Mouse (Mus musculus): ENCODE measurements around the gene Gper1.

The Gper1 gene

DNA sequence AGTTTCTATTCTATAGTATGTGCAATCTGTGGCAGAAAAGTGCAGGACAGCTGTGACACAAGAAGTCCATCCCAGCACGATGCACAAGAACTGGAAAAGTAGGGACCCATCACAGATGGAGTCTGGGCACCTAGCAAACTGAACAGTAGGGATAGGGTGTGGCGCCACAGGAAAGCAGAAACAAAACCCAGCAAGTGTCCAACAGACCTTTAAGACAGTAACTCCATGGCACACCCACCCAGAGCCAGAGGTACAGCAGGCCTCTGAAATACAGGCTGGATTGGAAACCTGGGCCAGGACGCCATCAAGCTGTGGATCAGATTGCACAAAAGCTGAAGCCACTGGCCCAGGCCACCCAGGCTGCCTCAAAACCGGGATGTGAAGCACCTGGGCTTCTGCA, 20.0 kb downstream of the Gper1 start:
- no peak for DNase-seq (ENCODE audit: low read depth, low spot score)

DNA sequence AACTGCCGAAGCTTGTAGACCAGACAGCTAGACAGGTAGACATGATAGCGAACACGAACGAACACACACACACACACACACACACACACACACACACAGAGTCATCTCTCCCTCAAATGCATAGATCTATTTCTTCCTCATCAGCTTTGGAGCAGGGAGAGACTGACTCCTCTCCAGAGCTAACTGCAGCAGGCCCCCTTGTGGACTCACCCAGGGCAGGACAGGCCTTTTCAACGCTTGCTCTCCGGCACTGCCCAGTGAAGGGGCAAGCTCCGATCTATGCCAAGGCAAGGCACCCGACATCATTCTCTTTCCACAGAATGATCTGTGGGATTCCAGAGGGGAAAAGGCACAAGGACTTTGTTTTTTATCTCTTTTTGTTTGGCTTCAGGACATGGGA, 22.3 kb downstream of the Gper1 start:
- peak; percentile 35 for DNase-seq (ENCODE audit: low read depth, low spot score)

DNA sequence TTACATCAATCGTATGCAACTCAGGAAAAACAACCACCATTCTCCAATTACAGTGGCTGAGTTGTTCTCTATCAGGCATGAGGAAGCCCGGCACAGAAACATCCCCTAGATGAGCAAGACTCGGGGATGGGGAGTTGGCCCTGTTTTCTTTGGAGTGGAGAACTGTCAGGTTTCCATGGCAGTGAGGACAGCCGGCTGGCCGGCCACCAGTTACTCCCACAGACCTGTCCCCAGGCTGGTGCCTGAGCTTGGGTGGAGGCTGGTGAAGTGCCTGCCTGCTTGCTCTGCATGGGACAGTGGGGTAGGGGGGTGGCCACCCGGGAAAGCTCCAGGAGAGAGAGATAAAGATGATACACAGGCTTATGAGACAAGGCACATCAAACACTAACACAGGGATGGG, 25.1 kb downstream of the Gper1 start:
- DNase-seq (ENCODE audit: low read depth, low spot score) = no peak

DNA sequence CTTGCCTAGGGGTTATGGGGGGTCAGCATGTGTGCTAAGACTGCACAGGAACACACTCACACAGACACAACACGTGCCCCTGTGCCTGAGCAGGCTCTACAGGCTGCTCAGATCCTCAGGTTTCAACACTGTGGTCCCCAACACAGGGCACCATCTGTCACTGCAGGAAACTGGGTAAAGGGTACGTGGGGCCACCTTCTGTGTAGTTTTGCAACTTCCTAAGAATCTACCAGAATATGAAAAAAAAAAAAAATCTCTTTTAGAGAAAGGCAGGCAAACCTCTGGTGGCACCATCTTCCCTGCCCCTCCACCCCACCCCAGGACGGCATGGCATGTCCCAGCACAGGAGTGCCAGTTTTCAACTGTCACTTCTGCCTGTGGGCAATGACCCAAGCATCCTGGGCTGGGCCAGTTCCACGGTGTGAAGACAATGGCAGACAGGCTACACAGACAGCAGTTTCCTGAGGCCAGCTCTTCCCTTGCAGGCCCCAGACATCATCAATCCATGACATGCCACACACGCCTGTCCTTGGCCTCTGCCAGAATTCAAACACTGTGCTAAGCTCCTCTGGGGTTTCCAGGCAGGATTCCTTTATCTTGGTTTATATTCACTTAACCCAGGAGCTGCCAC, 26.3 kb downstream of the Gper1 start:
- DNase-seq (ENCODE audit: low read depth, low spot score) = peak; percentile 33

DNA sequence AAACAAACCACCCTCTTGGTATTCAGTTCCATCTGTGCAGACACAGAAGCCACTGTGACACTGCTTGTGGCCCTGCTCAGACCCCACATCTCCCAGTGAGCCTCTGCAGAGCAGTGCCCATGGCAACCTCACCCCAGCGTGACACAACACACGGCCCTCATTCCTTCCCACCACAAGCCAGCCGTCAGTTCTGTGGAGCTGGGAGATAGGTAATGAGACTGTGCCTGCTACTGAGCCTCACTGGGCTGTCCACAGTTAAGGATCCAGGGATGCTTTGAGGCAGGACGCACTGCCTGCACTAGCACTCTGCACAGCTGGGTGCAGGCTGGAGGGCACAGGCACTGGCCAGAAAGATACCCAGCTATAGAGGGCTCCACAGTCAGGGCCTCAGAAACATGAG, 27.0 kb downstream of the Gper1 start:
- DNase-seq (ENCODE audit: low read depth, low spot score) = no peak

DNA sequence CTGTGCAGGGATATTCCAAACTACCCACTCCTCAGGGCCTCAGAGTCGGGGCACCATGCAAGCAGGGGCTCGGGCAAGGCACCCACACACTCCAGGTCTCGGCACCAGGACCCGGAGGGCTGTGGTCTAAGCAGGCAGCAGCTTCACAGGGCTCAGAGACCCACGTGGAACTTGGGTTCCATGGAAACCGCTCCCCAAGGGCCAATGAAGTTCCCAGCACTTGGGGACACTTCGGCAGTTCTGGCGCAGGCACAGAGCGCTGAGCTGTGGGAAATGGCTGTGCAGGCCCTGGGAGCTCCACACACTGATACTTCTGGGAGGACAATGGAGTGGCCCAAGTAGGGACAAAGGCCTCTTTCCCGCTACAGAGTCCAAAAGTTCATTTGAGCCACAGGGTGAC, 30.1 kb downstream of the Gper1 start:
- DNase-seq (ENCODE audit: low read depth, low spot score) = no peak

DNA sequence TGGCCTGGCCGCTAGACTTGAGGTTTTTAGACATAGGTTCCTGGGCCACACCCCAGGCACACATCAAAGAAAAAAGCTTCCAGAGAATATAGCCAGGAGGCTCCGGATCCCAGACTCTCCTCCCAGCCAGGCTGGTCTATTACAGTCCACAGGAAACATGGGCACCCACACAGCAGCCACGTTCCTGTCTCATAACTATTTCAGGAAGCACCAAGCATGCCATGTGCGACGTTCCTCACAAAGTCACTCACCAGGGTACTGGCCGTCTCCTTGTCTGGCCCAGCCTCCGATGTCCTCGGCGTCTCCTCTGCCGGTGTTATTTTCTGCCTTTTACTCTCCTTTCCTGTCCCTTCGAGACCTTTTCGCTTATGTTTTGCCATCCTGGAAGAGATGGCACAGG, 32.2 kb downstream of the Gper1 start:
- DNase-seq (ENCODE audit: low read depth, low spot score) = no peak

DNA sequence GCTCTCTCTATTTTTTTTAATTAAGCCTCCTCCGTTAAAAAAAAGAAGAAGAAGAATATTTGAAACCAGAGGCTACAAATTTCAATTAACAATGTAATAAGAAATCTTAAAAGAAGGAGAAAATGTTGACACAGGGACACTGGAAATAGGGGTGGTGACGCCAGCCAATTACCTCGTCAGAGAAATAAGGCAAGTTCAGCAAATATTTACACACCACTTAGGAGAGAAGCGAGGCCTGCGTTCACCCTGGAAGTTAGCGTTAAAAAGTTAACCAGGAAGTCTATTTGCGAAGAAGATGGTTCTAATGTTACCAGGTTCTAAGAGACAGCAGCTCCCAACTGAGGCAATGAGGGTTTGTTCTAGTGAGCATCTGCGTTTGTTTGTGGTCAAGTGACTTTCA, 34.3 kb downstream of the Gper1 start:
- DNase-seq (ENCODE audit: low read depth, low spot score) = no peak

DNA sequence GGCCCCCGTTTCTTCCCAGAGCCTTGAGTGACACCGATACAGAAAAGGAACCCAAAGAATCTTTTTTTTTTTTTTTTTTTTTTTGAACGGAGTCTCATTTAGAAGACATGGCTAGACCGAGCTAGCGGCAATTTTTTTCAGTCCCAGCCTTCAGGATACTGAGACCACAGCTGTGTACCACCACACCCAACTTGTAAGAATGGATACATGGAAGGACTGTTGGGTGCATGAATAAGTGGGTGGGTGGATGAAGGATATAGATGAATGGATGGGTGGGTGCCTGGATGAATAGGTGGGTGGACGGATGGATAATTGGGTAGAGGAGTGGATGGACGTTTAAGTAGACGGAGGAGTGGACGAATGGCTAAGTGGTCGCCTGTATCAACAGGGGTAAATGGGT, 37.0 kb downstream of the Gper1 start:
- no peak for DNase-seq (ENCODE audit: low read depth, low spot score)

DNA sequence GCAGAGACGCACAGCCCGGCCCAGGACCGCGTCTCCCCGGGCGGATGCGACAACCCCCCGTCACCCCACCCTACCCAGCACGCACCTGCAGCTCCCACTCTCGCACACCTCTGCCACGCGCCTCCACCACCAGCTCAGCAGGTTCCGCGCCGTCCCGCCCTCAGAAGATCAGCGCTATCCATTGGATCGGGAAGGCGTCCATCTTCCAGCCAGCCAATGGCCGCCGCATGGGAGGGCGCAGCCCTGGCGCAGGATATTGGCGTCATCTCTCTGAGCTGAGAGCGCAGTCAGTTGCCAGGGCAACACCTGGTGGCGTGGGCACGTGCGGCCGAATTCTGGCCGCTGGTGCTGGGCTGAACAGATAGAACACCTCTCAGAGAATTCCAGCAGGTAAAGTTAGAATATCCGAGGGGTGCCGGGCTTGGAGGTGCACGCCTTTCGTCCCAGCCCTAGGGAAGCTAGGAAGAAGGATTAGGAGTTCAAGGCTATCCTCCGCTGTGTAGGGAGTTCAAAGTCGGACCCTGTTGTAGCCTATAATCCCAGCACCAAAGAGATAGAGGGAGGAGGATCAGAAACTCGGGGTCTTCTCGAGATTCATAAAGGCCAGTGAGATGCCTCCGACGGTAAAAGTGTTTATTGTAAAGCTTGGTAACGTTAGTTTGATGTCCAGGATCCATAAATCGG, 37.6 kb downstream of the Gper1 start, which contains the start of gene 3110082I17Rik:
Gene 3110082I17Rik, minus strand, starts transcription at position 144 of the 684 bp plus-strand sequence.
- DNase-seq (ENCODE audit: low read depth, low spot score) = peak; percentile 98

DNA sequence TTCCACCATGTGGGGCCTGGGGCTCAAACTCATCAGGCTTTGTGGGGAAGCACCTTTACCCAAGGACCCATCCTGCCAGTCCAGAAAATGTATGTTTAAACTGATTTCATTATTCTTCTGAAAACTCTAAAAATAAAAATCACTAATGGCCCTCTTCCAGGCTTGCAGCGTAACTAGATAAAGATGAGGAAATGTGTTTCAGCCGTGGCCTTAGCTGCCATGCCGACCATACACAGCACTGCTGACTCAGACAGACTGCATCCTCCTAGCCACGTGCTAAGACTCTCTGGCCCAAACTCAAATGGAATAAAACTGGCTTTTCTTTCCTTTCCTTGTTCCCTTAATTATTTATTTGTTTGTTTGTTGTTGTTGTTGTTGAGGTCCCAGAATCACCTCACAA, 41.9 kb downstream of the Gper1 start:
- peak; percentile 80 for DNase-seq (ENCODE audit: low read depth, low spot score)

DNA sequence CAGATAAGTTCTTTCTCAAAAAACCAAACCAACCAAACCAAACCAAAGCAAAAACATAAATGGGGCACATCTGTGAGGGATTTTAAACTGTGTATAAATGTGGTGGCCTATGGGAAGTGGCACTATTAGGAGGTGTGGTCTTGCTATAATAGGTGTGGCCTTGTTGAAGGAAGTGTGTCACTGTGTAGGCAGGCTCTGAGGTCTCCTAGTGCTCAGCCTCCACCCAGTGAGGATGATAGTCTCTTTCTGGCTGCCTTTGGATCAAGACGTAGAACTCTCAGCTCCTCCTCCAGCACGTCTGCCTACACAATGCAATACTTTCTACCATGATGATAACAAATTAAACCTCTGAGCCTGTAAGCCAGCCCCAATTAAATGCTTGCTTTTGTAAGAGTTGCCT, 43.4 kb downstream of the Gper1 start:
- no peak for DNase-seq (ENCODE audit: low read depth, low spot score)

DNA sequence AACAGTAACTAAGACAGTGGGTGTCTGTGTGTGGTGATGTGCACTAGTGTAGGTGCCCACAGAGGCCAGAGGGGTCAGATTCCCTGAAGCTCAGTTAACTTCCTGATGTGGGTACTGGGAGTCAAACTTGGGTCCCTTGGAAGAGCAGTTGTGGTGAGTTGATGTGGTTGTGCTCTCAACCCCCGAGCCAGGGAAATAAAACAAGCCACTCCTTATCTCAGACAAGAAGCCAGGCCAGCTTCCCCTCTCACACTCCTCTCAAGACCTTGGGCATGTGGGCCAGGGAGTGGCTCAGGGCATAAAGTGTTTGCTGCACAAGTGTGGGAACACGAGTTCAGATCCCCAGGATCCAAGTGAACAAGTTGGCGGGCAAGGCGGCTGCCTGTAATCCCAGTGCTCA, 43.9 kb downstream of the Gper1 start:
- DNase-seq (ENCODE audit: low read depth, low spot score) = no peak

DNA sequence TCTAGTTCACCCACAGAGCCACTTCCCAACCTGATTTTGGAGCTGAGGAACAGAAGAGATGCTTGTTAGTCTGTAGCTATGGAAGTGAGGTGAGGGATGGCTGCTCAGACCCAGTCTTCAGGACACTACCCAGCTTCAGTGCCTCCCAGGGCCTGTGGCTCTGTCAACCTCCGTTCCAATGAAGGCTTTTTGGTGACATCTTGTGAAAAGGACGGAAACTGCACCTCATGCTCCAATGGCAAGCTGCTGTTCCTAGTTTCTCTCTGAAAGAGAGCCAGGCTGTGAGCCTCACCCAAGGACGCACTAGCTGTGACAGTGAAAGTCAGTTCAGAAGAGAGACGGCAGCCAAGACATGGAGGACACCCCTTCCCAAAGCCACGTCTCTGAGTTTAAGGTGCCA, 45.0 kb downstream of the Gper1 start:
- DNase-seq (ENCODE audit: low read depth, low spot score) = peak; percentile 51

DNA sequence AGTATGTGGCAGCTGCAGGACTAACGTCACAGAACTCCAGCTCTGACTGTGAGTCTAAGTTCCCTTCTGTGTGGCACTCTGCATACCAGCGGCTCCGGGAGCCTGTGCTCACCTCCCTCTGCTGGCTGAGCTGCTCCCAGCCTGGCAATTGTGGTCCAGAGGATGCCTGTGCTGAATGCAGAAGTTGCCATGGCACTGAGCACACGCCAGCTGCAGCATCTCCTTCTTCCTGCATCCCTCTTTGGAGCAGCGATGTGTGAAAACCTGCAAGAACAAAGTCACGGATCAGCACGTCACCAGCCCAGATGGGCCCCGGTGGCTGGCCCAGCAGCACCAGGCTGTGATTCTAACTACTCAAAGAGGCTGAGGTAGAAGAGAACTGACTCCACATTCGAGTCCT, 51.8 kb downstream of the Gper1 start:
- no peak for DNase-seq (ENCODE audit: low read depth, low spot score)

All from 3T3-L1 (cell line).